Mouse (Mus musculus) midbrain, embryonic 13.5 days (tissue): Measurements from ENCODE around the gene Gm12355. TPM values are rescaled to one million over a fixed set of nuclear protein-coding genes. Genes with fewer than 3 reads are reported as not detected.
"Not testable (repeated sequence)": the region's sequence is repeated elsewhere in the genome, so short reads cannot be mapped to it uniquely, and the experiment has no call there.

Experiments used
- ATAC-seq: fragments of 200-750 bp; cut with Nextera tagmentation; 2 replicates; pipeline ENCODE4 v1.8.0; 2017; ENCODE audit warnings: mild to moderate bottlenecking, moderate TSS enrichment, moderate library complexity
- H3K27ac ChIP-seq: fragments of 300-500 bp; sonication (generic); 2 replicates; pipeline ENCODE4 v1.5.1; 2015; ENCODE audit warnings: inconsistent platforms, mild to moderate bottlenecking, moderate library complexity
- H3K27me3 ChIP-seq: fragments of 300-500 bp; sonication (generic); 2 replicates; pipeline ENCODE4 v1.6.1; 2015; ENCODE audit warnings: mild to moderate bottlenecking, inconsistent platforms
- H3K36me3 ChIP-seq: fragments of 300-500 bp; sonication (generic); 2 replicates; pipeline ENCODE4 v1.6.1; 2015; ENCODE audit warnings: mild to moderate bottlenecking, inconsistent platforms
- H3K4me1 ChIP-seq: fragments of 300-500 bp; sonication (generic); replicated peaks from 2 replicates; pipeline ENCODE4 v1.6.1; 2015; ENCODE audit warnings: inconsistent platforms
- H3K4me2 ChIP-seq: fragments of 300-500 bp; sonication (generic); replicated peaks from 2 replicates; pipeline ENCODE4 v1.6.1; 2015; ENCODE audit warnings: moderate library complexity, mild to moderate bottlenecking, inconsistent platforms
- H3K4me3 ChIP-seq: fragments of 300-500 bp; sonication (generic); replicated peaks from 2 replicates; pipeline ENCODE4 v1.5.1; 2015; ENCODE audit warnings: mild to moderate bottlenecking, inconsistent platforms
- H3K9ac ChIP-seq: fragments of 300-500 bp; sonication (generic); replicated peaks from 2 replicates; pipeline ENCODE4 v1.6.1; 2015; ENCODE audit warnings: mild to moderate bottlenecking, inconsistent platforms
- H3K9me3 ChIP-seq: fragments of 300-500 bp; sonication (generic); 2 replicates; pipeline ENCODE4 v1.6.1; 2016; ENCODE audit warnings: mild to moderate bottlenecking, inconsistent platforms
- WGBS: fragments of 180-500 bp; shearing (Covaris S2); methylation state at CpG from one replicate; pipeline ENCODE4 v1.1.7; 2015; 5-methylcytosine and 5-hydroxymethylcytosine counted together
- polyA plus RNA-seq: library from polyadenylated mRNA; unstranded; fragments of >200 nt; fragmentation: Nextera tagmentation; extraction: Ambion mirVana; gene quantifications from 2 replicates; pipeline ENCODE4 v1.2.1, GENCODE M21; 2015

The Gm12355 gene
- polyA plus RNA-seq: 0.90 and 1.5 TPM in 2 replicates

DNA sequence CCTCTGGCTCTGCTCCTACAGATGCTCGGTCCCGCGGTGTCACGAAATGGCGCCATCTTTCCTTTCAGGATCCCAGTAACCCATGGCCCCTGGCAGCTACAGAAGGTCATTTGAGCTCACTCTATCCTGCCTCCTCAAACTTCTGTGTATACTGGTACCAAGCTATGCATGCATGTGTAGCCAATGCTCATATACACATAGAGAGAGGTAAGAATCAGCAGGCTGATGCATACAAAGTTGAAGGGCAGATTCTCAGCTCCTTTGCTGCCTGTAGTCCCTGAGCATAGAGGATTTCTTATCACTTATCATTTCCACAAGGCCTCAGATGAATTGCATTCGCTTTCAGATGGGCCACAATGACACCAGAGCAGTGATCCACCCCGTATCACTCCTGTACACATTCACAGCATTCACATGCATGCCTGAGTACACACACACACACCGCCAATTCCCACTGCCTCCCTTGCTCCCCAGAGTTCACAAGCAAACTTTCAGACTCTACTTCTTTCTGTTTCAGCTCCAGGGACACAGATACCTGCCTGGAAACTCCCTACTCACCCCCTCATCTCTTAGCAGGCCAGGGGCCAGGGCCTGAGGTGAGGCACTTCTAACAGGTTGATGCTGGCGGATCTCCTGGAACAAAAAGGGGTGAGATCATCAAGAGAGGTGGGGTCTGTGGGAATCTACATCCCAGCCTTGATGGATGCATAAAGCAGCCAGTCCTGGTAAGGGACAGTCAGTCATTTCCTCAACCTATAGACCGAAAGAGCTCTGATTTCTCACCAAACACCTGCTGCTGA lies at the start of gene Gm12355, which contains the start of gene Gsdma3:
TSS of gene Gm12355 (minus strand) at position 51 of the 800 bp plus-strand sequence.
TSS of gene Gsdma3 (plus strand) at position 750 of the 800 bp plus-strand sequence.
- H3K4me1 ChIP-seq: no peaks in the 10 kb centered on the region
- no peak within 1 kb of the TSS for H3K4me2 ChIP-seq
- 89% methylated on average over 10 of the region's 10 CpGs for WGBS
- ATAC-seq: no peak
- no peaks in the 10 kb centered on the region for H3K36me3 ChIP-seq
- H3K27ac ChIP-seq: no peak within 1 kb of the TSS
- no peak within 1 kb of the TSS for H3K9ac ChIP-seq
- H3K27me3 ChIP-seq: no peaks in the 10 kb centered on the region
- H3K9me3 ChIP-seq: peaks cover 4% of the 10 kb centered on the region; the same call in 1 of the 2 replicates
- no peak within 1 kb of the TSS for H3K4me3 ChIP-seq

DNA sequence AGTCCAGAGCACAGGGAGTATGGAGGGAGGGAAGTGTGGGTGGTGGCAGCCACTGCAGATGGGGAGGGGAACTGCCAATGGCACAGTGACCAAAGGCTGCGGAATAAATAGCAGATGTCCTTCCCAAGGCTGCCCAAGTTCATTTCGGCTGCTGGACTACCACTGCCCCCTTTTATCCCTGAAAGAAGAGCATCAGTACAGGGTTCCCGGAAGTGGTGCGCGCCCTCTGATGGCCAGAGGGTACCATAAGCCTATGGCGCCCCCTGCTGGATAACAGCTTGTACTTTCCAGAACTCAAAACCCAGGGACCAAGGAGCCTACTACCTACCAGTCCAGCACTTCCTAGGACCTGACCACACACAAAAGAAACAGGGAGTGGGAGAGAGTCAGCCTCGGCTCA lies 47.7 kb upstream of the Gm12355 start:
- WGBS: 12% methylated on average over 7 of the region's 7 CpGs
- not testable (repeated sequence) for H3K36me3 ChIP-seq, H3K4me2 ChIP-seq, H3K9ac ChIP-seq, H3K27ac ChIP-seq, H3K9me3 ChIP-seq, H3K4me3 ChIP-seq, H3K4me1 ChIP-seq
- peak; percentile 63; the same call in 1 of the 2 replicates for ATAC-seq
- H3K27me3 ChIP-seq: peaks cover 18% of the 10 kb centered on the region; the same call in 1 of the 2 replicates

DNA sequence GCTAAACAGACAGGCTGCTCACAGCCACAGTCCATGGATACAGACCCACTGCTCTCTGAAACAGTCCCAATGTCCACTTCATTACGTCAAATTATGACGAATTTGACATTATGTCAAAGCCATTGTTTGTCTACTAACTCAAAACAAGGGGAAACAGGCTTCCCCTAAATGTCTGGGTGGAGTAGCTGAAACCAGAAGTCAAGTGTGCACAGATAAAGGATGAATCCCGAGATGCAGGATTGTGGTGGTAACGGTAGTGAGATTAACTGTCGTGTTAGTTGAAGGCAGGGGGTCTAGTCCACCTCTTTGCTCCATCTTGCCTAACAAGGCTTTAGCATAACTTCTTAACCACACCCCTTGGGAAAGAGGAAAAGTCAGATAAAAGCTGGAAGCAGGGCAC lies 47.0 kb upstream of the Gm12355 start:
- no peak overlapping the region for H3K9ac ChIP-seq
- H3K4me3 ChIP-seq: no peak overlapping the region
- no peaks in the 10 kb centered on the region for H3K9me3 ChIP-seq
- H3K27me3 ChIP-seq: peaks cover 24% of the 10 kb centered on the region
- 91% methylated on average over 5 of the region's 5 CpGs for WGBS
- no peak overlapping the region for H3K27ac ChIP-seq
- no peaks in the 10 kb centered on the region for H3K4me1 ChIP-seq
- no peaks in the 10 kb centered on the region for H3K36me3 ChIP-seq
- no peak for ATAC-seq
- H3K4me2 ChIP-seq: no peak overlapping the region

DNA sequence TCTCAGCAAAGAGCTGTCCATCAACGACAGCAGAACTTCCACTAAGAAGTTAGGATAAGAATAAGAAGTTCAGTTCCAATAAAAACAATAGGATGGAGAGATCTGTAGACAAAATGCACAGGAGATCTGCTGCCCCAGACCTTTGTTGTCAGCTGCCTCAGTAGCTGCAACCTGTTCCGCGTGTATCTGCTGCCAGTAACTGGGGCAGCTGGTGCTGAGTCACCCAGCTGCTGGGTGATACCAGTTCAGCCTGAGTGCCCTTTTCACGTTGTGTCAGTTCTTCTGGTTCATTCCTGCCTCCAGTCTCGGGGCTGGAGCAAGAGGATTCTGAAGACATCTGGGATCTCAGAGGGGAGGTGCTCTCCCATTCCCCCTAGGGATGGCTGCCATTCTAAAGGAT lies 46.4 kb upstream of the Gm12355 start:
- no peaks in the 10 kb centered on the region for H3K9me3 ChIP-seq
- H3K9ac ChIP-seq: no peak overlapping the region
- H3K4me1 ChIP-seq: no peaks in the 10 kb centered on the region
- ATAC-seq: no peak
- H3K4me2 ChIP-seq: no peak overlapping the region
- no peak overlapping the region for H3K4me3 ChIP-seq
- WGBS: 71% methylated on average over 5 of the region's 5 CpGs
- no peak overlapping the region for H3K27ac ChIP-seq
- peaks cover 24% of the 10 kb centered on the region for H3K27me3 ChIP-seq
- no peaks in the 10 kb centered on the region for H3K36me3 ChIP-seq

DNA sequence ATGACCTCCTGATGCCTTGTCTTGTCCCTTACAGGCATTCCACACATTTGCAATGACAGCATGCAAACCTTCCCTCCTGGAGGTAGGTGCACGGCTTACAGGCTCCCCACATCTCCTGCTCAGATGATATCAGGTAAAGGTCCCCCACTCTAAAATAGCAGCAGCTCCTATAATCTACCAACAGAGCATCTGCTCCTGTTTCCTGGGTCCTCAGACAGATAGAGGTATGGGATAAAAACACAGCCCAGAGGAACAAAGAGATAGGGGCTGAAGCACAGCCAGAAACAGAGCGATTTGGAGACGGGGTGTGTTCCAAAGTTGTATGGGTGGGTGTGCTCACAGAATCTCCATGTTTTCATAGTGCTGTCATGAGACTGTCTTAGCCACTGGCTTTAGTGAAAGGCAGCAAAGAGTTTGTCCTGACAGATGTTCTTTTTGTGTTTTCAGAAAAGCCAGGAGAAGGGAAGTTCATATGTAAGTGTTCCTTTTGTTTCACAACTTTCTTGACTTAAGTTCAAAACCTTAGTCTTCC lies 45.9 kb upstream of the Gm12355 start:
- Histone ChIP-seq H3K27ac (no peak overlapping the region), H3K27me3 (peaks cover 29% of the 10 kb centered on the region), H3K36me3 (no peaks in the 10 kb centered on the region), H3K4me3 (no peak overlapping the region), H3K9me3 (no peaks in the 10 kb centered on the region), H3K4me2 (no peak overlapping the region), H3K4me1 (no peaks in the 10 kb centered on the region), H3K9ac (no peak overlapping the region)
- ATAC-seq: no peak
- 72% methylated on average over 3 of the region's 3 CpGs for WGBS

DNA sequence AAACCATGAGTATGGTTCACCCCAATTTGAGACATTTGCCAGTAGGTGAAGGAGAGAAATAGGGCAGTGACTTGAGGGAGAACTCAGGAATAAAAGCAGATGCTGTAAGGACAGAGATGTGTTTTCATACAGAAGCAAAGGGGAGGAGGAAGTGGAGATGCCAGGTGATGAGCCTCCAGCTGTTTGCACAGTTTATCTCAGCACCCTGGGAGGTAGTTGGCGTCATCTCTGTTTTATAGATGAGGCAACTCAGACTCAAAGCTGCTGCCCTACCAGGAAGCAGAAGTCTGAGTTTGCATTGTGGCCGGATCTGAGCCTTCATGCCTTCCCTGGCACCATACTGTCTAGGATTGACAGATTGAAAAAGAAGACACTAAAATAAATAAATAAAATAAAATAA lies 43.5 kb upstream of the Gm12355 start:
- no peak overlapping the region for H3K27ac ChIP-seq
- H3K36me3 ChIP-seq: no peaks in the 10 kb centered on the region
- H3K9me3 ChIP-seq: no peaks in the 10 kb centered on the region
- ATAC-seq: no peak
- H3K4me1 ChIP-seq: no peaks in the 10 kb centered on the region
- no peak overlapping the region for H3K9ac ChIP-seq
- no peak overlapping the region for H3K4me2 ChIP-seq
- no peak overlapping the region for H3K4me3 ChIP-seq
- H3K27me3 ChIP-seq: peaks cover 30% of the 10 kb centered on the region
- 66% methylated on average over 2 of the region's 2 CpGs for WGBS

DNA sequence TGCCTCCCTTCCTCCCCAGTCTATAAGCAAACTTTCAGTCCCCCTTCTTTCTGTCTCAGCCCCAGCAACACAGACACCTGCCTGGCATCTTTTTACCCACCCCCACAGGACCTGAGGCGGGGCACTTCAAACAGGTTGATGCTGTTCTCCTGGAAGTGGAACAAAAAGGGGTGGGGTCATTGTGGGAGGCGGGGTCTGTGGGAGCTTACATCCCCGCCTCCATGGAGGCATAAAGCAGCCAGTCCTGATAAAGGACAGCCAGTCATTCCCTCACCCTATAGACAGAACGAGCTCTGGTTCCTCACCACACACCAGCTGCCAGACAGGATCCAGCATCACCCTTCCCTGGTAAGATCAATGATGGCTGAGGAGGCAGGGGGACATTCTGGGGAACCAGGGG lies 38.6 kb upstream of the Gm12355 start, which contains the start of gene Gsdma:
TSS of gene Gsdma (plus strand) at position 261 of the 400 bp plus-strand sequence.
- no peak within 1 kb of the TSS for H3K9ac ChIP-seq
- H3K27me3 ChIP-seq: peaks cover 17% of the 10 kb centered on the region
- H3K27ac ChIP-seq: no peak within 1 kb of the TSS
- H3K4me2 ChIP-seq: no peak within 1 kb of the TSS
- no peaks in the 10 kb centered on the region for H3K9me3 ChIP-seq
- WGBS: 34% methylated on average over 4 of the region's 4 CpGs
- H3K36me3 ChIP-seq: no peaks in the 10 kb centered on the region
- no peaks in the 10 kb centered on the region for H3K4me1 ChIP-seq
- H3K4me3 ChIP-seq: no peak within 1 kb of the TSS
- no peak for ATAC-seq

DNA sequence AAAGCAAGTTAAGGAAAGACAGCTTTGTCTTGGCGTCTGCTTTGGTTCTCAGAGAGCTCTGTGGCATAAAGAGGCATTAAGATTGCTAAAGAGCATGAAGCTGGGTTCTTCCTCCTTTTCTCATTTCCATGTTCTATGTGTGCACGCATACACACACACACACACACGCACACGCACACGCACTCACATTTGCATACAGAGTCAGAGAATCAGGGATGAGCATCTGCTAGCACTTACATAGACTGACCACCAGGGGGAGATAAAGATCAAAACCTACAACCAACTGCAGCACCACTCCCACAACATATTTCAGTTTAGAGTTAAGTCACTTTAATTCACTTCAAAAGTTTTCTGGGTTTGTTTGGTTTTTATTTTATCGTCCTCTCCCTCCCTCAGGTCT lies 35.1 kb upstream of the Gm12355 start:
- Histone ChIP-seq H3K9ac (peak overlapping the region; percentile 8; the same call in 1 of the 2 replicates), H3K27me3 (no peaks in the 10 kb centered on the region), H3K4me3 (no peak overlapping the region), H3K36me3 (no peaks in the 10 kb centered on the region), H3K9me3 (no peaks in the 10 kb centered on the region), H3K4me2 (peak overlapping the region; percentile 33), H3K27ac (no peak overlapping the region), H3K4me1 (no peaks in the 10 kb centered on the region)
- 0 out of 2 replicates have a peak, but pooled peaks have one; percentile 43 for ATAC-seq
- WGBS: 12% methylated on average over 6 of the region's 6 CpGs

DNA sequence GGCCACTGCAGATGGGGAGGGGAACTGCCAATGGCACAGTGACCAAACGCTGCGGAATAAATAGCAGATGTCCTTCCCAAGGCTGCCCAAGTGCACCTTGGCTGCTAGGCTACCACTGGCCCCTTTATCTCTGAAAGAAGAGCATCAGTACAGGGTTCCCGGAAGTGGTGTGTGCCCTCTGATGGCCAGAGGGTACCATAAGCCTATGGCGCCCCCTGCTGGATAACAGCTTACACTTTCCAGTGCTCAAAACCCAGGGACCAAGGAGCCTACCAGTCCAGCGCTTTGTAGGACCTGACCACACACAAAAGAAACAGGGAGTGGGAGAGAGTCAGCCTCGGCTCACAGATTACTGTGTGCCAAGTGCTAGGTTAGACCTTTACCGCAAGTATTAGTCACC lies 29.6 kb upstream of the Gm12355 start:
- H3K36me3 ChIP-seq, H3K4me2 ChIP-seq, H3K9me3 ChIP-seq, H3K4me1 ChIP-seq, H3K4me3 ChIP-seq, H3K9ac ChIP-seq, H3K27ac ChIP-seq, H3K27me3 ChIP-seq, ATAC-seq: not testable (repeated sequence)
- WGBS: 9% methylated on average over 7 of the region's 7 CpGs

DNA sequence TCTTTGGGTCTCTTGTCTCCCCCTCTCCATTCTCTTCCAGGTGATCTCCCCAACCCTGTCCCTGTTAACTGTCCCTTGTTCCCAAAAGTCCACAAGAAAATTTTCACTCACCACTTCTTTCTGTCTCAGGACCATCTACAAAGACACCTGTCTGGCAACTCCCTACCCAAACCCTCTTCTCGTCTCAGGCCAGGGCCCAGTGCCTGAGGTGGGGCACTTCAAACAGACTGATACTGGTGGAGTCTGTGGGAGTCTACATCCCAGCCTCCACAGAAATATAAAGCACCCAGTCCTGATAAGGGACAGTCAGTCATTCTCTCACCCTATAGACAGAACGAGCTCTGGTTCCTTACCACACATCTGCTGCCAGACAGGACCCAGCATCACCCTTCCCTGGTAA lies 21.0 kb upstream of the Gm12355 start, which contains the start of gene Gsdma2:
TSS of gene Gsdma2 (plus strand) at position 301 of the 400 bp plus-strand sequence.
- Histone ChIP-seq H3K36me3 (no peaks in the 10 kb centered on the region), H3K4me2 (no peak within 1 kb of the TSS), H3K9me3 (no peaks in the 10 kb centered on the region), H3K4me3 (no peak within 1 kb of the TSS), H3K27me3 (0 out of 2 replicates have a peak, but pooled peaks cover 4% of the 10 kb centered on the region), H3K27ac (no peak within 1 kb of the TSS), H3K4me1 (no peaks in the 10 kb centered on the region), H3K9ac (no peak within 1 kb of the TSS)
- 74% methylated on average over 2 of the region's 2 CpGs for WGBS
- no peak for ATAC-seq

DNA sequence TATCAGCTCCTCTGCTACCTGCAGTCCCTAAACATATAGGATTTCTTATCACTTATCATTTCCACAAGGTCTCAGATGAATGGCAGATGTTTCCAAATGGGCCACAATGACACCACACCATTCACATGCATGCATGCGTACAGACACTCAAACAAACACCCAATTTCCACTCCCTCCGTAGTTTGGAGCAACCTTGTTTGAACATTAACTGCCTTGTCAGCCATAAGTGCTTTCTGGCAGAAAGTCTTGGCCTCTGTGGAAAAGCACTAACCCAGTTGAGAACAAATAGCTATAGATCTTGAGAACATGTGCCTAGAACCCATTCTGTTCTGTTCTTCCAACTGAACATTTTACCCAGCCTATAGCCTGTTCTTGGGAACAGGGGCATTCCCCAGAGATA lies 20.5 kb upstream of the Gm12355 start:
- no peak for ATAC-seq
- no peak overlapping the region for H3K9ac ChIP-seq
- no peaks in the 10 kb centered on the region for H3K4me1 ChIP-seq
- H3K4me2 ChIP-seq: no peak overlapping the region
- WGBS: 78% methylated on average over 2 of the region's 2 CpGs
- H3K27me3 ChIP-seq: 0 out of 2 replicates have a peak, but pooled peaks cover 4% of the 10 kb centered on the region
- H3K36me3 ChIP-seq: no peaks in the 10 kb centered on the region
- no peak overlapping the region for H3K27ac ChIP-seq
- H3K4me3 ChIP-seq: no peak overlapping the region
- no peaks in the 10 kb centered on the region for H3K9me3 ChIP-seq

DNA sequence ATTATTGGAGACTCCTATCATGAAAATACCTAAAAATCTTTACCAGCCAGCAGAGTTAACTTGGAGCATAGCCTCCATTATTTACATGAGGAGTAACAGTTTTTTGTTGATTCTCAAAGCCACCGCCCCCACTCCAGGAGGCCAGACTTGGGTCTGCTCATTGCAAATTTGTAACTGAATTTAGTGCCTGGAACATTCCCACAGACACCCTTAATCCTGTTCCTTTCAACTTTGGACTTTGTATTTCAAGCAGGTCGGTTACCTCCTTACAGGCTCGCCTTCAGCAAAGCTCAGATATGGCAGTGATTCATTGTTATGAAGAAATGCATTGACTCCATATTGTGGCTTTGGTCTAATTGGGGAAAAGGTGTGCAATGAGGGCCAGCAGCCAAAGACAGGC lies 19.3 kb upstream of the Gm12355 start:
- 92% methylated on average over 3 of the region's 3 CpGs for WGBS
- H3K4me3 ChIP-seq: no peak overlapping the region

More for the DNA sequence above, 19.3 kb upstream of the Gm12355 start:
- Histone ChIP-seq H3K27ac (no peak overlapping the region), H3K36me3 (no peaks in the 10 kb centered on the region), H3K9ac (no peak overlapping the region), H3K9me3 (no peaks in the 10 kb centered on the region), H3K4me2 (no peak overlapping the region), H3K27me3 (0 out of 2 replicates have a peak, but pooled peaks cover 4% of the 10 kb centered on the region), H3K4me1 (no peaks in the 10 kb centered on the region)
- ATAC-seq: no peak
